Mouse (Mus musculus): ENCODE measurements around the gene Ccdc34. TPM values are rescaled to one million over a fixed set of nuclear protein-coding genes. Genes with fewer than 3 reads are reported as not detected.

The Ccdc34 gene
- polyA plus RNA-seq, 1 experiment from 2014 or later, result 65.0 TPM

DNA sequence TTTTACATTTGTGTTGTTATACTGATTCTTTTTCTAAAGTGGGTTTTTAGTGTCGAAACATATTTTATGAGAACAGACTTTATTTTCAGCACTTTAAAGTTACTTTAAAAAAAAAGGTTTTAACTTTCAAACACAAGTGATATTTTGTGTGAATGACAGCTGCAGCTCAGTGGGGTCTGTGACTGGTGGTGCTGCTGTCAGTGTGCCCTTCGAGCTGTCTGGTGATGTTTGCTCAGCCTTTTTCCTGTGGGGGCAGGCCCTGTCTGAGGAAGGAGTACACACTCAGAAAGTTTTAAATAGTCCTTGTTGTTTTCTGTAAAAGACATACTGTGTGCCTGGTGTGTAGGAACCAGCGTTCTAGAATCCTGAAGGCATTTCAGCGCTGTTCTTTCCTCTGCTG is 19.0 kb downstream of the Ccdc34 start:
- Histone ChIP-seq H3K4me1 (replicated peaks; ENCODE audit: control insufficient read depth, insufficient read depth, low read length) (no peaks in the 10 kb centered on the region), H3K4me2 (replicated peaks; ENCODE audit: low read depth, low read length) (no peak overlapping the region), H3K36me3 (ENCODE audit: control insufficient read depth, insufficient read depth, low read length) (0 out of 2 replicates have a peak, but pooled peaks cover 3% of the 10 kb centered on the region), H3K27me3 (ENCODE audit: control insufficient read depth, insufficient read depth, low read length) (no peaks in the 10 kb centered on the region), H3K4me3 (ENCODE audit: low read depth, low read length) (no peak overlapping the region), H3K9me3 (ENCODE audit: control insufficient read depth, low read length) (no peaks in the 10 kb centered on the region), H3K9ac (ENCODE audit: low read depth, low read length) (no peak overlapping the region), H3K27ac (ENCODE audit: low read depth, low read length) (no peak overlapping the region)
- ATAC-seq (ENCODE audit: low FRiP score) (no peak), DNase-seq (ENCODE audit: low spot score) (no peak)
- WGBS, result 73% methylated on average over 4 of the region's 4 CpGs

DNA sequence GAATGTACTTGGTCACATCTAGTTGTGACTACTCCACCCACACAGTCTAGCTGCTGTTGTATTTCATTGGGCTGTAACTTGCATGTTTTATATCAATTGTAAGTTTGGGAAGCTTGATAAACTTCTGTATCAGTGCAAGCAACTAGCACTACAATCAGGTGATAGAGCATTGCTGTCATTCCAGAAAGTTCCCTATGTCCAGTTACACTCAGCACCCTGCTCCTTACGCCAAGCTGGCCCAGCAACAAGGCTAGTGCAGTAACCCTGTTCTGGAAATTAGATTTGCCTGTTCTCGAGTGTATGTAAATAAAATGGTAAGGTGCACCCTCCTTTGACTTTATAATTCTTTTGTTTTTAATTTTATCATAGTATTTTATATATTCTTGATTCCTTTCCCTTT is 19.6 kb downstream of the Ccdc34 start:
- Histone ChIP-seq H3K9me3 (ENCODE audit: control insufficient read depth, low read length) (no peaks in the 10 kb centered on the region), H3K27me3 (ENCODE audit: control insufficient read depth, insufficient read depth, low read length) (no peaks in the 10 kb centered on the region), H3K9ac (ENCODE audit: low read depth, low read length) (no peak overlapping the region), H3K27ac (ENCODE audit: low read depth, low read length) (no peak overlapping the region), H3K4me3 (ENCODE audit: low read depth, low read length) (no peak overlapping the region), H3K4me2 (replicated peaks; ENCODE audit: low read depth, low read length) (no peak overlapping the region), H3K4me1 (replicated peaks; ENCODE audit: control insufficient read depth, insufficient read depth, low read length) (no peaks in the 10 kb centered on the region), H3K36me3 (ENCODE audit: control insufficient read depth, insufficient read depth, low read length) (0 out of 2 replicates have a peak, but pooled peaks cover 3% of the 10 kb centered on the region)
- DNase-seq (ENCODE audit: low spot score) (no peak), ATAC-seq (ENCODE audit: low FRiP score) (no peak)
- 95% methylated on average over 2 of the region's 2 CpGs for WGBS

DNA sequence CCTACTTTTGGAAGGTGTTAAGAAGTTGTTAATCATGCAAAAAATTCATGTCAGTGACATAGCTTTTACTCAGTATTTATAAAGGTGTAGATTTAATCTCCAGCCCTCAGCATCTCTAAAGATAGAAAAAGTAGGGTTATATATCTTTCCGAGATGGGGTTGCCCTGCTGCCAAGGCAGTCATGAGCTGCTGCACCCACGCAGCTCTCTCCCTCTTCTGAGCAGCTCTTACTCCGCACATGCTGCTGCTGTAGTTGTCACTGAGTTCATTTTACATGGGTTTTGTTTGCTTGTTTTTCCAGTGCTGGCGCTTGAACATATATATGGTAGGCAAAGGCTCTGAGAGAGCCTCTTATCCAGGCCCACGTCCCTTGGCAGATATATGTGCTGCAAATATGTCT is 20.7 kb downstream of the Ccdc34 start:
- Histone ChIP-seq H3K9me3 (ENCODE audit: control insufficient read depth, low read length) (no peaks in the 10 kb centered on the region), H3K4me1 (replicated peaks; ENCODE audit: control insufficient read depth, insufficient read depth, low read length) (no peaks in the 10 kb centered on the region), H3K27me3 (ENCODE audit: control insufficient read depth, insufficient read depth, low read length) (no peaks in the 10 kb centered on the region), H3K27ac (ENCODE audit: low read depth, low read length) (no peak overlapping the region), H3K4me2 (replicated peaks; ENCODE audit: low read depth, low read length) (no peak overlapping the region), H3K36me3 (ENCODE audit: control insufficient read depth, insufficient read depth, low read length) (0 out of 2 replicates have a peak, but pooled peaks cover 3% of the 10 kb centered on the region), H3K4me3 (ENCODE audit: low read depth, low read length) (no peak overlapping the region), H3K9ac (ENCODE audit: low read depth, low read length) (no peak overlapping the region)
- ATAC-seq (ENCODE audit: low FRiP score), result no peak
- no peak for DNase-seq (ENCODE audit: low spot score)
- 78% methylated on average over 5 of the region's 5 CpGs for WGBS

GRCm38 (mm10) chr2:110042861-110043760 is 25.5 kb downstream of the Ccdc34 start:
- no peak overlapping the region for H3K4me3 ChIP-seq (ENCODE audit: low read depth, low read length)
- 67% methylated on average over 5 of the region's 5 CpGs for WGBS
- H3K4me2 ChIP-seq (replicated peaks; ENCODE audit: low read depth, low read length), result no peak overlapping the region
- H3K27ac ChIP-seq (ENCODE audit: low read depth, low read length), result no peak overlapping the region
- 0 out of 2 replicates have a peak, but pooled peaks have one; percentile 33 for ATAC-seq (ENCODE audit: low FRiP score)
- DNase-seq (ENCODE audit: low spot score), result no peak
- H3K27me3 ChIP-seq (ENCODE audit: control insufficient read depth, insufficient read depth, low read length), result no peaks in the 10 kb centered on the region
- H3K9ac ChIP-seq (ENCODE audit: low read depth, low read length), result no peak overlapping the region
- H3K36me3 ChIP-seq (ENCODE audit: control insufficient read depth, insufficient read depth, low read length), result no peaks in the 10 kb centered on the region
- H3K9me3 ChIP-seq (ENCODE audit: control insufficient read depth, low read length), result no peaks in the 10 kb centered on the region
- H3K4me1 ChIP-seq (replicated peaks; ENCODE audit: control insufficient read depth, insufficient read depth, low read length), result no peaks in the 10 kb centered on the region

DNA sequence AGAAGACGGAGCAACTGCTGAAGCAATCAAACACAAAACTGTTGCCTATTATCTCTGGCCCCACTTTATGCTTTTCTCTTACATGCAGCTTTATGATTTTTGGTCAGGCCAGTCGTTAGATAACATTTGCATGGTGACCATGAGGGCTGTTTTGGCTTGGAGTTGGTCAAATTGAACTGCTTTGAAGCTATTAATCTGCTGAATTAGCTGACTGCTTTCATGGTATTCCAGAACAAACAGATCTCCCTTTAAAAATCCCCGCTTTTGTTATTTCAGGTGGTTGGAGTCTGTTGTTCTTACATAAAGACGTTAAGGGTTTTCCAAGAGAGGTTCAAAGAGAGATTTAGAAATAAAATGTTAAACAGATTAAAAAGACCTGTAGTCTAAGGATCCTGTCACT is 40.8 kb downstream of the Ccdc34 start:
- no peak for DNase-seq (ENCODE audit: low spot score)
- Histone ChIP-seq H3K36me3 (ENCODE audit: control insufficient read depth, insufficient read depth, low read length) (no peaks in the 10 kb centered on the region), H3K27ac (ENCODE audit: low read depth, low read length) (no peak overlapping the region), H3K4me3 (ENCODE audit: low read depth, low read length) (no peak overlapping the region), H3K27me3 (ENCODE audit: control insufficient read depth, insufficient read depth, low read length) (no peaks in the 10 kb centered on the region), H3K4me2 (replicated peaks; ENCODE audit: low read depth, low read length) (no peak overlapping the region), H3K4me1 (replicated peaks; ENCODE audit: control insufficient read depth, insufficient read depth, low read length) (no peaks in the 10 kb centered on the region), H3K9ac (ENCODE audit: low read depth, low read length) (no peak overlapping the region), H3K9me3 (ENCODE audit: control insufficient read depth, low read length) (no peaks in the 10 kb centered on the region)
- 64% methylated on average over 4 of the region's 4 CpGs for WGBS
- no peak for ATAC-seq (ENCODE audit: low FRiP score)

DNA sequence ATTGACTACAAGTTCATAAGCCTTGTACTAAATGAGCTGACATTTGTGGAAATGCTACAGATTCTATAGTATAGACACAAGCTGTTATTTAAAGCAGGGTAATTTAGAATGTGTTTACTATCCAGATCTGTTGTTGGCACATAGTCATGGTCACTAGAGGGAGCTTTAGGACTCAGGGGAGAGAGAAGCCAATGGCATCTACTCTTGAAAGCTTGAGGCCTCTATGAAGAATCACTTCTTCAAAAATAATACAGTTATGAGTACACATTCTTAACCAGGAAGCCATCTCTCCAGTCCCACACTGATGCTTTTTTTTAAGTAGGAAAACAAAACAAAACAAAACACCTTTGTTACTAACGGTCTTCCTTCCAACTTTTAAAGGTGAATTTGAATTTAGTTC is 45.5 kb downstream of the Ccdc34 start:
- WGBS, result 89% methylated on average over 1 of the region's 1 CpGs
- Histone ChIP-seq H3K9me3 (ENCODE audit: control insufficient read depth, low read length) (no peaks in the 10 kb centered on the region), H3K4me2 (replicated peaks; ENCODE audit: low read depth, low read length) (no peak overlapping the region), H3K4me3 (ENCODE audit: low read depth, low read length) (no peak overlapping the region), H3K27ac (ENCODE audit: low read depth, low read length) (no peak overlapping the region), H3K27me3 (ENCODE audit: control insufficient read depth, insufficient read depth, low read length) (no peaks in the 10 kb centered on the region), H3K36me3 (ENCODE audit: control insufficient read depth, insufficient read depth, low read length) (no peaks in the 10 kb centered on the region), H3K4me1 (replicated peaks; ENCODE audit: control insufficient read depth, insufficient read depth, low read length) (no peaks in the 10 kb centered on the region), H3K9ac (ENCODE audit: low read depth, low read length) (no peak overlapping the region)
- ATAC-seq (ENCODE audit: low FRiP score) (no peak), DNase-seq (ENCODE audit: low spot score) (no peak)

- Histone ChIP-seq H3K36me3 (ENCODE audit: control insufficient read depth, insufficient read depth, low read length) (no peaks in the 10 kb centered on the region), H3K27me3 (ENCODE audit: control insufficient read depth, insufficient read depth, low read length) (no peaks in the 10 kb centered on the region), H3K4me3 (ENCODE audit: low read depth, low read length) (no peak overlapping the region), H3K4me2 (replicated peaks; ENCODE audit: low read depth, low read length) (no peak overlapping the region), H3K9me3 (ENCODE audit: control insufficient read depth, low read length) (no peaks in the 10 kb centered on the region), H3K27ac (ENCODE audit: low read depth, low read length) (no peak overlapping the region), H3K9ac (ENCODE audit: low read depth, low read length) (no peak overlapping the region), H3K4me1 (replicated peaks; ENCODE audit: control insufficient read depth, insufficient read depth, low read length) (no peaks in the 10 kb centered on the region)
- no peak for ATAC-seq (ENCODE audit: low FRiP score)
- no peak for DNase-seq (ENCODE audit: low spot score)
Measured at GRCm38 (mm10) chr2:110068916-110069315, 51.3 kb downstream of the Ccdc34 start.

DNA sequence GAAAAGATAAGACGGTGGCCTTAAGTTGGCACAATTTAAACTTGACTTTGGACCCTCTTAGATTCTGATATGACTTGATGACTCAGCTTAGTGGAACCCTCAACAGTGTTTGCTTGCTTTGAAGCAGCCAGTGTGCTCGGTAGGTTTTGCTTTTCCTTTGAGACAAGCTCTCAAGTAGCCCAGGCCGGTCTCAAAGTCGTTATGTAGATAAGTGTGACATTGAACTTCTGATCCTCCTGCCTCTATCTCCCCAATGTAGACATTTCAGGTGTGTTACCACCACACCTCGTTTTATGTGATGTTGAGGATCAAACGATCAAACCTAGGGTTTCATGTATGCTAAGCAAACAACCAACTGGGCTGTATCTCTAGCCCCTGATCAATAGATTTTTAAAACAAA is 55.4 kb downstream of the Ccdc34 start:
- ATAC-seq (ENCODE audit: low FRiP score), result no peak

More for the DNA sequence above, 55.4 kb downstream of the Ccdc34 start:
- DNase-seq (ENCODE audit: low spot score), result no peak
- H3K9ac ChIP-seq (ENCODE audit: low read depth, low read length), result no peak overlapping the region
- WGBS, result 90% methylated on average over 6 of the region's 6 CpGs
- H3K27ac ChIP-seq (ENCODE audit: low read depth, low read length), result no peak overlapping the region
- H3K4me3 ChIP-seq (ENCODE audit: low read depth, low read length), result no peak overlapping the region
- no peaks in the 10 kb centered on the region for H3K4me1 ChIP-seq (replicated peaks; ENCODE audit: control insufficient read depth, insufficient read depth, low read length)
- no peak overlapping the region for H3K4me2 ChIP-seq (replicated peaks; ENCODE audit: low read depth, low read length)
- no peaks in the 10 kb centered on the region for H3K9me3 ChIP-seq (ENCODE audit: control insufficient read depth, low read length)
- H3K27me3 ChIP-seq (ENCODE audit: control insufficient read depth, insufficient read depth, low read length), result no peaks in the 10 kb centered on the region
- no peaks in the 10 kb centered on the region for H3K36me3 ChIP-seq (ENCODE audit: control insufficient read depth, insufficient read depth, low read length)
